Mouse (Mus musculus): ENCODE measurements around the gene Cenpa. TPM values are rescaled to one million over a fixed set of nuclear protein-coding genes. Genes with fewer than 3 reads are reported as not detected.

Gene Cenpa
- polyA plus RNA-seq (2012) = 391 and 540 TPM in 2 replicates

DNA sequence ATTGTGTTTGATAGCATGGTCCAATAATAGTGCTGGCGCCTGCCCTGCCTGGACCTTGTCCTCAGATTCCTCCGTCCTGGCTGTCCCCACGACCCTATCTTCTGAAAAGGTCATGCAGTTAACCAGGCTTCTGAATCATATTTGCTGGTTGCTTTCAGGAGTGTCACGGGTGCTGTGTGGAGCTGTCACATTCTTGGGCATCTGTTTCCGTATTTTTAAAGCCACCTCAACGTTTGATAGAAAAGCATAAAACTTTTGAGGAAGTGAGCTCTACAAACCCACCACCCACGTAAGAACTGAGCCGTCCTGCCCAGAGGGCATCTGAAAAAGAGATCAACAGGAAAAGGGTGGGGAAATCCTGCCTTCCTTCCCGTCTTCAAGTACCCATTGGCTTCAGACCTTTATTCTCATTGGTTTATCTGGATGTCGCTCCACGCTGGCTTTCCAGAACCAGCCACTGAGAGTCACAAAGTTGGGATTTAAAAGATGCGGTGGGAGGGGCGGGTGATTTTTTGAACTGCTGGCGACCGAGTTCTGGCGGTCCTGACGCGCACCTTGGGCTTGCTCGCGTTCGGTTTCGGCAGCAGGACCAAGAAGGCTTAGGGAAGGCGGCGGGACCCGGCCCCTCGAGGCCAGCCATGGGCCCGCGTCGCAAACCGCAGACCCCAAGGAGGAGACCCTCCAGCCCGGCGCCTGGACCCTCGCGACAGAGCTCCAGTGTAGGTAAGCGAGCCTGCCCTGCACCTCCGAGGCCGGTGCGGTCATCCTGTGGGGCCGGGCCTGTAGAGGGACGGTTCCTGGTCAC, at the start of gene Cenpa:
TSS of gene Cenpa (plus strand) at position 387 of the 805 bp plus-strand sequence.
- TF ChIP-seq GATA1 (IDR thresholded peaks at IDR 0.05; ENCODE audit: low read length) = no peak

DNA sequence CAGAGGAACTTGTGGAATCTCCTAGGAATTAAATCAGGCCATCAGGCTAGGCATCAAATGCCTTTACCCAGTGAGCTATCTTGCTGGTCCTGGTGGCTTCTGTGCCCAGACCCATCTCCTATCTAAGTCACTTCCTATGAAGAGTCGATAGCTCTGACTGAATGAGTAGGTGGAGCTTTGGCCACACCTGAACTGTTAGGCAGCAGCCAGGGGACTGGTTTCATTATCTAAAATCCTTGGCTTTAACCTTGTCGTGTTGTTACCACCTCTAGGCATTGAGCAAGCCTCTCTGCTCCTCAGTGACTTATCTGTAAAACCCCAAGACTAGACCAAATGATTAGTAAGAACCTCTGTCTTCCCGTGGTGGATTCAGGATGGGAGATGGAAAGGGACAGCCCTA, 49.2 kb upstream of the Cenpa start:
- TF ChIP-seq GATA1 (IDR thresholded peaks at IDR 0.05; ENCODE audit: low read length) = no peak

DNA sequence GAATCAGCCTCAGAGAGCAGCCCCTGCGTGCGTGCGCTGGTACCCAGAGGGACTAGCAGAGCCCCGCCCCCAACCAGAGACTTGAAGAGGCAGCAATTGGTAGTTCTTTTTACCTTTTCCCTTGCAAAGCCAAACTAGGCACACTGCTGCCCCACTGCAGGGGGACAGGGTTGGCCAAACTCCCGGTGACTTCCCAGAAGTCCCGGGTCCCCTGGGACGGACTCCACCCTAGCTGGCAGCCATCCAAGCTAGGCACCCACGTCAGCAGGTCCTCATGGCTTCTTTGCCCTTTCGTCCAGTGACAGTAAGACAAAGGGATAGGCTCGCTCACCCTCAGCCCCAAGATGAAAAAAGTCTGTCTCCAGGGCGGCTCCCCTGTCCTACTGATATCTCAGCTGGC, 48.7 kb upstream of the Cenpa start:
- no peak for TF ChIP-seq GATA1 (IDR thresholded peaks at IDR 0.05; ENCODE audit: low read length)

- TF ChIP-seq GATA1 (IDR thresholded peaks at IDR 0.05; ENCODE audit: low read length) = no peak
Measured at GRCm38 (mm10) chr5:30618376-30619003, 48.1 kb upstream of the Cenpa start.

- no peak for TF ChIP-seq GATA1 (IDR thresholded peaks at IDR 0.05; ENCODE audit: low read length)
Measured at GRCm38 (mm10) chr5:30619211-30619610, 47.4 kb upstream of the Cenpa start.

DNA sequence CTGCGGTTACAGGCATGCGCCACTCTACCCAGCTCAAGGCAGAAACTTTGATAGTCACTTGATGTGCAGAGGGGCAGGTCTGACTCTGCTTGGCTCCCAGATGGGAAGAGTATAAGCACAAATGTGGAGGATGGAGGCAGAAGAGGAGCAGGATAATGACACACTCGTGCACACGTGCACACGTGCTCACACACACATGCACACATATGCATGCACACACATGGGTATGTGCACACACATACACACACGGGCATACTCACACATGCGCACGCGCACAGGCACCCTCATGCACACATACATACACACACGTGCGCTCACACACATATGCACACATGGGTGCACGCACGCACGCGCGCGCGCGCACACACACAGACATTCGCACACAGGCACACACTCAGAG, 46.0 kb upstream of the Cenpa start:
- no peak for TF ChIP-seq GATA1 (IDR thresholded peaks at IDR 0.05; ENCODE audit: low read length)

DNA sequence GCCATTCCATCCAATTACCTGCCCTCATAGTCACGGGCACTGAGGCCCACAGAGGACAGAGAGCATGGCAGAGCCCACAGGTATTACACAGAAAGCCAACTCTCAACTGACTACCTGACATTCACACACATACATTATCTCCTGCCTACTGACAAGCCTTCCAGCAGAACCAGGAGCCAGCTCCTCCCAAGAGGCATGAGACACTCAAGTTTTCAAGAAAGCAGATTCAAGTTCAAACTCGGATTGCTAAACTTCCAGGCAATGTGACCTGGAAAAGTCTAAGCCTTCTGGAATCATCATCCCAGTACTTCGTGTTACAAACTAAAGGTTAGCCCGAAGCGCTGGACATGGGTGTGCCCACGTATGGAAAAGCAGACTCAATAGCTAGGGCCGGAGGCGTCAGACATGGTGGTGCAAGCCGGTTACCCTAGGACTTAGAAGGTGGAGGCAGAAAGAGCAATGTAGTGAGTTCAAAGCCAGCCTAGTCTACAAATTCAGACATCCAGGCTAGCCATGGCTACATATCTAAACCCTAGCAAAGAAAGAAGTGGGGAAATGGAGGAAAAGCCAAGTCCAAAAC, 45.3 kb upstream of the Cenpa start:
- no peak for TF ChIP-seq GATA1 (IDR thresholded peaks at IDR 0.05; ENCODE audit: low read length)

DNA sequence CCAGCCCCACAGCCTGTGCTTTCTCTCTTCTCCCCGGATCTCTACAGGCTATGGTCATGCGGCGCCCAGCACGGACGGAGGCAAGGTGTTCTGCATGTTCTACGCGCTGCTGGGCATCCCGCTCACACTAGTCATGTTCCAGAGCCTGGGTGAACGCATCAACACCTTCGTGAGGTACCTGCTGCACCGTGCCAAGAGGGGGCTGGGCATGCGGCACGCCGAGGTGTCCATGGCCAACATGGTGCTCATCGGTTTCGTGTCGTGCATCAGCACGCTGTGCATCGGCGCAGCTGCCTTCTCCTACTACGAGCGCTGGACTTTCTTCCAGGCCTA, 44.8 kb upstream of the Cenpa start:
- no peak for TF ChIP-seq GATA1 (IDR thresholded peaks at IDR 0.05; ENCODE audit: low read length)

GRCm38 (mm10) chr5:30622177-30622840, 44.3 kb upstream of the Cenpa start:
- no peak for TF ChIP-seq GATA1 (IDR thresholded peaks at IDR 0.05; ENCODE audit: low read length)

GRCm38 (mm10) chr5:30622841-30623185, 43.8 kb upstream of the Cenpa start:
- no peak for TF ChIP-seq GATA1 (IDR thresholded peaks at IDR 0.05; ENCODE audit: low read length)

- TF ChIP-seq GATA1 (IDR thresholded peaks at IDR 0.05; ENCODE audit: low read length) = no peak
Measured at GRCm38 (mm10) chr5:30623380-30623779, 43.2 kb upstream of the Cenpa start.

- TF ChIP-seq GATA1 (IDR thresholded peaks at IDR 0.05; ENCODE audit: low read length) = no peak
Measured at GRCm38 (mm10) chr5:30624311-30624710, 42.3 kb upstream of the Cenpa start.

- no peak for TF ChIP-seq GATA1 (IDR thresholded peaks at IDR 0.05; ENCODE audit: low read length)
Measured at GRCm38 (mm10) chr5:30624908-30625307, 41.7 kb upstream of the Cenpa start.

DNA sequence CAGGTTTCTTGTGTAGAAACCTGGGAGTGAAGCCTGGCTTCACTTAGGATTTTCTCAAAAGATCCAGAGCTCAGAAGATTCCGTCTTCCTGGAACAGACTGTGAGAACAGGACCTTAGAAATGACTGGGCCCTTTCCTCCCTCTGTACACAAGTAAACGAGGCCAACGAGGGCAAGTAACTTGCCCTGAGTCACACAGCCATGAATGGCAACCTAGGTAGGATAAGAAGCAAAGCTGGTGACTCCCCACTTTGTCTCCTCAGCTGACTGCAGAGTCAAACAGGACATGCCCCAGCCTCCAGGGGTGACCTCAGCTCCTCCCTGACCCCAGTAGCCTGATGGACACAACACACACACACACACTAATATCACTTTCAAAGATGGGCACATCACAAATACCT, 41.2 kb upstream of the Cenpa start:
- TF ChIP-seq GATA1 (IDR thresholded peaks at IDR 0.05; ENCODE audit: low read length) = no peak

GRCm38 (mm10) chr5:30626331-30627105, 40.1 kb upstream of the Cenpa start:
- no peak for TF ChIP-seq GATA1 (IDR thresholded peaks at IDR 0.05; ENCODE audit: low read length)

DNA sequence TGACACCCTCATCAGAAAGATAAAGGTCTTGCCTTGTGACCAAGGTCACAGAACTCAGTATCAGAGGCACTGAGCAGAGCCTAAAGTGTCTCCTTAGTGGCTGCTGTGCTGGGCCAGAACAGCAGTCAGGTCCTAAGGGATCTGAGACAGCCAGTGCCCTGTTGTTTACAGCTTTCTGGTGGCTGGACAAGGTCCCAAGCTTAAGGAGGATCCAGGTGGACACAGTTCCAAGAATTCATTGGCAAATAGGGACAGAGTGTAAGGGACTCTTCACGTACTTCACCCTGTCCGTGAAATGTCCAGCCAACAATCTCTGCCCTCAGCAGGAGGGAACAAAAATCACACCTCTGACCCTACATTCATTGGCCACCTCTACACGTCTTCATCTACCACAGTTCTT, 38.1 kb upstream of the Cenpa start:
- no peak for TF ChIP-seq GATA1 (IDR thresholded peaks at IDR 0.05; ENCODE audit: low read length)

Measured in G1E-ER4 (cell line).